Mouse (Mus musculus): ENCODE results near the gene A3galt2. TPM values are rescaled to one million over a fixed set of nuclear protein-coding genes. Genes with fewer than 3 reads are reported as not detected.

A3galt2 gene
- total RNA-seq, 2 experiments from 2014 or later = 0.45 to 0.64 TPM

GRCm38 (mm10) chr4:128752031-128752757 is 3.0 kb upstream of the A3galt2 start:
- DNase-seq (ENCODE audit: low spot score in 2 of 2) = no peak

- DNase-seq (ENCODE audit: low spot score in 2 of 2) = no peak
These were observed 1.6 kb upstream of the A3galt2 start for GRCm38 (mm10) chr4:128753571-128753970.

- DNase-seq (ENCODE audit: low spot score in 2 of 2) = no peak
These were observed 736 bp downstream of the A3galt2 start for GRCm38 (mm10) chr4:128755900-128756299.

- DNase-seq (ENCODE audit: low spot score in 2 of 2) = no peak
These were observed 4.0 kb downstream of the A3galt2 start for GRCm38 (mm10) chr4:128759214-128759613.

GRCm38 (mm10) chr4:128760029-128760428 is 4.9 kb downstream of the A3galt2 start:
- no peak for DNase-seq (ENCODE audit: low spot score in 2 of 2)

GRCm38 (mm10) chr4:128766929-128767328 is 11.8 kb downstream of the A3galt2 start:
- no peak for DNase-seq (ENCODE audit: low spot score in 2 of 2)

GRCm38 (mm10) chr4:128768120-128768519 is 13.0 kb downstream of the A3galt2 start:
- no peak for DNase-seq (ENCODE audit: low spot score in 2 of 2)

GRCm38 (mm10) chr4:128769569-128770355 is 14.6 kb downstream of the A3galt2 start:
- no peak for DNase-seq (ENCODE audit: low spot score in 2 of 2)

GRCm38 (mm10) chr4:128770698-128771097 is 15.5 kb downstream of the A3galt2 start:
- no peak for DNase-seq (ENCODE audit: low spot score in 2 of 2)

- DNase-seq (ENCODE audit: low spot score in 2 of 2) = no peak
These were observed 18.7 kb downstream of the A3galt2 start for GRCm38 (mm10) chr4:128773820-128774219.

GRCm38 (mm10) chr4:128774467-128774866 is 19.3 kb downstream of the A3galt2 start:
- DNase-seq (ENCODE audit: low spot score in 2 of 2) = peak; percentile 64 to 66

- peak; percentile 85 to 87 for DNase-seq (ENCODE audit: low spot score in 2 of 2)
These were observed 21.6 kb downstream of the A3galt2 start for GRCm38 (mm10) chr4:128776568-128777289.

- DNase-seq (ENCODE audit: low spot score in 2 of 2) = no peak
These were observed 22.4 kb downstream of the A3galt2 start for GRCm38 (mm10) chr4:128777593-128777992.

GRCm38 (mm10) chr4:128782037-128782436 is 26.9 kb downstream of the A3galt2 start:
- no peak for DNase-seq (ENCODE audit: low spot score in 2 of 2)

- DNase-seq (ENCODE audit: low spot score in 2 of 2) = no peak
These were observed 27.5 kb downstream of the A3galt2 start for GRCm38 (mm10) chr4:128782645-128783044.

GRCm38 (mm10) chr4:128784950-128785631 is 29.9 kb downstream of the A3galt2 start:
- no peak for DNase-seq (ENCODE audit: low spot score in 2 of 2)

GRCm38 (mm10) chr4:128785921-128786654 is 30.9 kb downstream of the A3galt2 start:
- no peak for DNase-seq (ENCODE audit: low spot score in 2 of 2)

GRCm38 (mm10) chr4:128787023-128787939 is 32.1 kb downstream of the A3galt2 start:
- no peak for DNase-seq (ENCODE audit: low spot score in 2 of 2)

GRCm38 (mm10) chr4:128788108-128788507 is 32.9 kb downstream of the A3galt2 start:
- no peak for DNase-seq (ENCODE audit: low spot score in 2 of 2)

Data from layer of hippocampus, postnatal 10 days (tissue).